Comparison of ENCODE assay signal across 9 mouse cellular contexts in the genomic region with DNA sequence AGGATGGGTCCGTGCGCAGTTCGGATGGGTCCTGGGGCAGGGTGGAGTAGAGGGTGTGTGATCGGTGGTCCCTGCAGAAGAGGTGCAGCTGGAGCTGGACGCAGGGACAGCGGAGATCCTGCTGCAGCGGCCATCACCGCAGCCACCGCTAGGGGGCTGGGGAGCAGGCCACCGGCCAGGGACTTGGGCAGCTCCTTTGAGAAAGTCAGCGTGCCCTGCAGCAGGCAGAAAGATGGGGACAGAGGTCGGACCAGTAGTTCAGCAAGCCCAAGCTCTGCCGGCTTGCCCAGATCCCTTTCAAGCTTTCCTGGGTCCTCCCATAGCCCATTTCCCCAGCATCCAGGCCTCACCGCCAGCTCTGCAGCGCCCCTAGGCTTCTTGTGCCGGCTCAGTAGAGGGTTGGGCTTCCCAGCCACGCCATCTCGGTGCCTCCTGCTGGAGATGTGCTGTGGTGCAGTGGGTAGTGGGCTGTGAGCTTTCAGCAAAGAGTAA. TPM values are rescaled to one million over a fixed set of nuclear protein-coding genes. Genes with fewer than 3 reads are reported as not detected.
DNase-seq lines count a peak whose midpoint lies in the region; ATAC-seq and TF ChIP-seq lines count a peak whose summit lies in the region.
"Had no signal": no experiment of that assay in that cellular context is flagged by ENCODE, and none has a peak within 500 bp of the region (broad histone marks: within the 10 kb centered on the region; RNA-seq: fewer than 3 reads in every experiment).

No protein-coding gene starts in this region.

- TF ChIP-seq CTCF in cerebellum, adult 2 months (IDR thresholded peaks at IDR 0.05; ENCODE audit: borderline replicate concordance, insufficient read depth, low read depth, low read length), result peak; percentile 84
- peak; percentile 83 for TF ChIP-seq CTCF in left cerebral cortex, adult 2 months (IDR thresholded peaks at IDR 0.05)

- intact Hi-C loops in left cerebral cortex, adult 2 months (cut with DNase I), result loop anchor here (2.0 to 10.0 kb wide), 2 partner anchors 26 to 300 kb away; a partner anchor contains a TSS

- peak overlapping the region; percentile 35 for H3K9ac ChIP-seq in forebrain, embryonic 15.5 days (replicated peaks)

- H3K4me3 ChIP-seq in cerebellum, adult 2 months (replicated peaks; ENCODE audit: insufficient read depth, low read depth, low read length), result no peak overlapping the region
- peak overlapping the region; percentile 23 for H3K4me3 ChIP-seq in forebrain, embryonic 15.5 days
- peak overlapping the region; percentile 52 for H3K4me3 ChIP-seq in hindbrain, embryonic 10.5 days
- no peak overlapping the region for H3K4me3 ChIP-seq in left cerebral cortex, adult 2 months

- TF ChIP-seq POLR2A in cerebellum, adult 2 months (IDR thresholded peaks at IDR 0.05; ENCODE audit: borderline replicate concordance, insufficient read depth, low read length), result no peak

- ATAC-seq in forebrain, embryonic 15.5 days (replicated peaks), result peak; percentile 66
- peak; percentile 36 for ATAC-seq in megakaryocyte progenitor cell, adult 5-6 weeks (replicated peaks; ENCODE audit: poor library complexity)

- H3K4me2 ChIP-seq in forebrain, embryonic 15.5 days (replicated peaks), result peak overlapping the region; percentile 42

- no peaks in the 10 kb centered on the region for H3K27me3 ChIP-seq in cerebellum, adult 2 months (ENCODE audit: control insufficient read depth, insufficient read depth, low read length)
- H3K27me3 ChIP-seq in forebrain, embryonic 15.5 days, result no peaks in the 10 kb centered on the region
- peaks cover 8% of the 10 kb centered on the region for H3K27me3 ChIP-seq in hindbrain, embryonic 10.5 days (ENCODE audit: insufficient read depth, poor library complexity, severe bottlenecking)
- no peaks in the 10 kb centered on the region for H3K27me3 ChIP-seq in splenic B cell, adult 2 months (ENCODE audit: control insufficient read depth, insufficient read depth, low read length, poor library complexity, severe bottlenecking)

- H3K27ac ChIP-seq in cerebellum, adult 2 months (ENCODE audit: insufficient read depth, low read length), result no peak overlapping the region
- 0 out of 2 replicates have a peak overlapping the region, but pooled peaks have one; percentile 14 for H3K27ac ChIP-seq in forebrain, embryonic 15.5 days (replicated peaks)
- H3K27ac ChIP-seq in hindbrain, embryonic 10.5 days, result peak overlapping the region; percentile 82
- H3K27ac ChIP-seq in left cerebral cortex, adult 2 months, result no peak overlapping the region

- peaks cover 12% of the 10 kb centered on the region for H3K36me3 ChIP-seq in forebrain, embryonic 15.5 days
- peaks cover 57% of the 10 kb centered on the region for H3K36me3 ChIP-seq in hindbrain, embryonic 10.5 days
- peaks cover 2% of the 10 kb centered on the region for H3K36me3 ChIP-seq in splenic B cell, adult 2 months (ENCODE audit: control insufficient read depth, insufficient read depth, low read length, poor library complexity, severe bottlenecking)

- peak; percentile 57 for DNase-seq in layer of hippocampus, adult 11-12 months (ENCODE audit: low spot score)
- DNase-seq in layer of hippocampus, adult 9-11 months, result no peak
- DNase-seq in cerebellum, adult 2 months, result peak; percentile 66 to 75
- peak; percentile 90 for DNase-seq in hindbrain, embryonic 10.5 days (ENCODE audit: low spot score)
- peak in 1 of 2 experiments; percentile 74 for DNase-seq in left cerebral cortex, adult 2 months (ENCODE audit: extremely low spot score in 1 of 2, low spot score in 2 of 2)
- DNase-seq in splenic B cell, adult 2 months (ENCODE audit: low read depth, low spot score), result peak; percentile 35

- WGBS in cerebellum, adult 2 months, result 11% methylated on average over 18 of the region's 18 CpGs
- 1% methylated on average over 18 of the region's 18 CpGs for WGBS in forebrain, embryonic 15.5 days
- WGBS in hindbrain, embryonic 10.5 days, result 2% methylated on average over 18 of the region's 18 CpGs

- no peaks in the 10 kb centered on the region for H3K9me3 ChIP-seq in forebrain, embryonic 15.5 days
- H3K9me3 ChIP-seq in hindbrain, embryonic 10.5 days, result no peaks in the 10 kb centered on the region

- peaks cover 15% of the 10 kb centered on the region for H3K4me1 ChIP-seq in cerebellum, adult 2 months (ENCODE audit: control insufficient read depth, insufficient read depth, low read length)
- H3K4me1 ChIP-seq in forebrain, embryonic 15.5 days, result peaks cover 21% of the 10 kb centered on the region
- H3K4me1 ChIP-seq in hindbrain, embryonic 10.5 days (replicated peaks), result peaks cover 44% of the 10 kb centered on the region

RNA-seq across cellular contexts. Expression of a gene that starts 4.6 kb away (rescaled TPM):
- 0.43 and 0.62 TPM in 2 replicates for polyA plus RNA-seq in cerebellum, adult 2 months (2012; rRNA removed)
- 0.28 and 0.37 TPM in 2 replicates for polyA plus RNA-seq in forebrain, embryonic 15.5 days (2015; fragmentation: Nextera tagmentation; extraction: Ambion mirVana)
- polyA plus RNA-seq in hindbrain, embryonic 10.5 days (2016; fragmentation: Nextera tagmentation; extraction: Ambion mirVana), result 0.31 and 0.36 TPM in 2 replicates
- total RNA-seq in left cerebral cortex, adult 2 months (2021), result under 1 TPM; 0.40 to 0.66 TPM
- total RNA-seq in megakaryocyte progenitor cell, adult 5-6 weeks (2015), result 1.8 and 3.4 TPM in 2 replicates
- total RNA-seq in megakaryocyte progenitor cell, adult 5-6 weeks (2017), result 1.8 and 2.3 TPM in 2 replicates

RNA-seq across cellular contexts. Expression of a gene that starts 24.8 kb away (rescaled TPM):
- 91.4 and 96.6 TPM in 2 replicates for polyA plus RNA-seq in cerebellum, adult 2 months (2012; rRNA removed)
- polyA plus RNA-seq in forebrain, embryonic 15.5 days (2015; fragmentation: Nextera tagmentation; extraction: Ambion mirVana), result 12.7 and 13.0 TPM in 2 replicates
- 24.9 and 26.3 TPM in 2 replicates for polyA plus RNA-seq in hindbrain, embryonic 10.5 days (2016; fragmentation: Nextera tagmentation; extraction: Ambion mirVana)
- total RNA-seq in left cerebral cortex, adult 2 months (2021), result 10 to 100 TPM; 66.1 to 77.5 TPM
- 11.5 and 12.4 TPM in 2 replicates for total RNA-seq in megakaryocyte progenitor cell, adult 5-6 weeks (2015)
- total RNA-seq in megakaryocyte progenitor cell, adult 5-6 weeks (2017), result 2.0 and 3.2 TPM in 2 replicates

RNA-seq across cellular contexts. Expression of a gene that starts 42.5 kb away (rescaled TPM):
- 110 and 117 TPM in 2 replicates for polyA plus RNA-seq in cerebellum, adult 2 months (2012; rRNA removed)
- polyA plus RNA-seq in forebrain, embryonic 15.5 days (2015; fragmentation: Nextera tagmentation; extraction: Ambion mirVana), result 215 and 220 TPM in 2 replicates
- polyA plus RNA-seq in hindbrain, embryonic 10.5 days (2016; fragmentation: Nextera tagmentation; extraction: Ambion mirVana), result 288 and 299 TPM in 2 replicates
- total RNA-seq in left cerebral cortex, adult 2 months (2021), result 10 to 100 TPM; 85.5 to 93.0 TPM
- 245 and 256 TPM in 2 replicates for total RNA-seq in megakaryocyte progenitor cell, adult 5-6 weeks (2015)
- total RNA-seq in megakaryocyte progenitor cell, adult 5-6 weeks (2017), result 75.9 and 91.4 TPM in 2 replicates

RNA-seq across cellular contexts. Expression of a gene that starts 51.5 kb away (rescaled TPM):
- polyA plus RNA-seq in cerebellum, adult 2 months (2012; rRNA removed), result 1.6 TPM in 2 replicates
- 5.7 and 7.2 TPM in 2 replicates for polyA plus RNA-seq in forebrain, embryonic 15.5 days (2015; fragmentation: Nextera tagmentation; extraction: Ambion mirVana)
- 23.5 and 23.8 TPM in 2 replicates for polyA plus RNA-seq in hindbrain, embryonic 10.5 days (2016; fragmentation: Nextera tagmentation; extraction: Ambion mirVana)
- 1 to 10 TPM; 2.6 to 3.0 TPM for total RNA-seq in left cerebral cortex, adult 2 months (2021)
- 16.4 and 17.3 TPM in 2 replicates for total RNA-seq in megakaryocyte progenitor cell, adult 5-6 weeks (2015)
- total RNA-seq in megakaryocyte progenitor cell, adult 5-6 weeks (2017), result 8.4 and 10.5 TPM in 2 replicates

RNA-seq across cellular contexts. Expression of a gene that starts 56.9 kb away (rescaled TPM):
- polyA plus RNA-seq in cerebellum, adult 2 months (2012; rRNA removed), result 0.28 and 0.57 TPM in 2 replicates
- 0.38 and 0.63 TPM in 2 replicates for polyA plus RNA-seq in forebrain, embryonic 15.5 days (2015; fragmentation: Nextera tagmentation; extraction: Ambion mirVana)
- polyA plus RNA-seq in hindbrain, embryonic 10.5 days (2016; fragmentation: Nextera tagmentation; extraction: Ambion mirVana), result 7.3 and 8.5 TPM in 2 replicates
- not detected for total RNA-seq in left cerebral cortex, adult 2 months (2021)
- total RNA-seq in megakaryocyte progenitor cell, adult 5-6 weeks (2015), result 115 and 140 TPM in 2 replicates
- 126 and 148 TPM in 2 replicates for total RNA-seq in megakaryocyte progenitor cell, adult 5-6 weeks (2017)
- total RNA-seq: layer of hippocampus, adult 8-10 months had no signal

Comparison
In these comparisons a context has a peak if more than half of its experiments do, and no peak if none do; other contexts are left out.
1. H3K27ac ChIP-seq: peak in forebrain, embryonic 15.5 days (single experiment) and hindbrain, embryonic 10.5 days (single experiment); none in cerebellum, adult 2 months (single experiment) and left cerebral cortex, adult 2 months (single experiment).
2. H3K4me3 ChIP-seq: peak in forebrain, embryonic 15.5 days (single experiment) and hindbrain, embryonic 10.5 days (single experiment); none in cerebellum, adult 2 months (single experiment) and left cerebral cortex, adult 2 months (single experiment).